Mouse (Mus musculus) myocyte (in vitro differentiated cells): ENCODE measurements at regions not wholly inside any gene's neighbourhood (a gene's known extent, or its start where the extent isn't known, plus 50 kb on each side); places are given as distances from the start of the nearest gene placed in this dataset.

Source experiments
- E2F4 ChIP-seq: IDR thresholded peaks from one replicate; pipeline ENCODE4 v1.6.1; 2011; ENCODE audit warnings: mild to moderate bottlenecking, control low read depth, moderate library complexity; ENCODE audit not compliant: insufficient read depth
- MAX ChIP-seq: IDR thresholded peaks from one replicate; pipeline ENCODE4 v1.6.1; 2011; ENCODE audit warnings: low read depth, mild to moderate bottlenecking, control low read depth
- MYOD1 ChIP-seq, 3 experiments: IDR thresholded peaks; one replicate each; pipeline ENCODE4 v1.6.1; 2011; ENCODE audit warnings: control low read depth in 2 of 3, low read depth in 2 of 3, mild to moderate bottlenecking in 2 of 3, moderate library complexity in 1 of 3; ENCODE audit not compliant: insufficient read length in 2 of 3, control insufficient read depth in 1 of 3
- MYOG ChIP-seq, 3 experiments: IDR thresholded peaks; one replicate each; pipeline ENCODE4 v1.6.1; 2011; ENCODE audit warnings: control low read depth in 2 of 3, low read depth in 2 of 3, mild to moderate bottlenecking in 2 of 3; ENCODE audit not compliant: insufficient read length in 2 of 3, control insufficient read depth in 1 of 3, insufficient read depth in 1 of 3
- POLR2A ChIP-seq: IDR thresholded peaks from one replicate; pipeline ENCODE4 v1.6.1; 2011; ENCODE audit warnings: low read depth, mild to moderate bottlenecking, control low read depth, moderate library complexity; ENCODE audit not compliant: insufficient read length
- POLR2AphosphoS2 ChIP-seq: IDR thresholded peaks from one replicate; pipeline ENCODE4 v1.6.1; 2011; ENCODE audit warnings: low read depth, control low read depth; ENCODE audit not compliant: insufficient read length
- REST ChIP-seq: IDR thresholded peaks from one replicate; pipeline ENCODE4 v1.6.1; 2011; ENCODE audit warnings: mild to moderate bottlenecking, control low read depth, moderate library complexity; ENCODE audit not compliant: insufficient read depth, insufficient read length
- TCF12 ChIP-seq: IDR thresholded peaks from one replicate; pipeline ENCODE4 v1.6.1; 2011; ENCODE audit warnings: mild to moderate bottlenecking, control low read depth; ENCODE audit not compliant: poor library complexity, insufficient read depth, severe bottlenecking
- TCF3 ChIP-seq: IDR thresholded peaks from one replicate; pipeline ENCODE4 v1.6.1; 2011; ENCODE audit warnings: low read depth, control low read depth; ENCODE audit not compliant: insufficient read length
- USF1 ChIP-seq: IDR thresholded peaks from one replicate; pipeline ENCODE4 v1.6.1; 2011; ENCODE audit warnings: low read depth, mild to moderate bottlenecking, control low read depth, moderate library complexity

DNA sequence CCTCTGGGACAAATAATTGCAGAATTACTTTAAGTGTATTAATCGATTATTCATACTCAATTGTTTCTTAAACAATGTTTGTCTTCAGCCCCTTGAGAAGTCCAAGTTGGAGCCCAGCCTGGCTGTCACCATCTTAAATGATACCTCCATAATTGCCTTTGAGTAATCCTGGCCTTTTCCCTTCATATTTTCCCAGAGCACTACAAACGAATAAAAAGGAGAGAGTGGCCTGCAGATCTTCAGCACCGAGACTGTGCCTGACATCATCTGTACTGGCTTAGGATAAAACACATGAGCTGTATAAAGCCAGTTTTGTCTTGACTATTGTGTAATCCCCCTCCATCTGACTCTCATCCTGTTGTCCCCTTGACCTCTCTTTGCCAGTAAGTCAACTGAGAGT is 197.7 kb upstream of the Lrig3 start:
- TF ChIP-seq MAX (no peak), TCF3 (no peak), USF1 (no peak), MYOD1 (IDR thresholded peaks at IDR 0.05; ENCODE audit: control insufficient read depth in 1 of 3, insufficient read length in 2 of 3, low read depth in 2 of 3) (no peak), POLR2A (no peak), POLR2AphosphoS2 (no peak), TCF12 (no peak), REST (no peak), MYOG (IDR thresholded peaks at IDR 0.05; ENCODE audit: control insufficient read depth in 1 of 3, insufficient read depth in 1 of 3, insufficient read length in 2 of 3, low read depth in 2 of 3) (no peak), E2F4 (no peak)
